Mouse (Mus musculus): ENCODE measurements at regions not wholly inside any gene's neighbourhood (a gene's known extent, or its start where the extent isn't known, plus 50 kb on each side); places are given as distances from the start of the nearest gene placed in this dataset.

GRCm38 (mm10) chr16:12924668-12925067, 184.8 kb upstream of the Ercc4 start:
- H3K4me1 ChIP-seq (ENCODE audit: control insufficient read depth, insufficient read depth, insufficient read length): no peaks in the 10 kb centered on the region
- no peak for DNase-seq (ENCODE audit: low read depth in 1 of 2, low spot score in 2 of 2)
- no peak overlapping the region for H3K4me3 ChIP-seq (ENCODE audit: extremely low read depth, insufficient read depth, insufficient read length)
- WGBS: 88% methylated on average over 6 of the region's 6 CpGs
- no peak overlapping the region for H3K27ac ChIP-seq (ENCODE audit: insufficient read depth, low read length)
- no peaks in the 10 kb centered on the region for H3K36me3 ChIP-seq (ENCODE audit: control insufficient read depth, insufficient read depth, low read length)
- TF ChIP-seq CTCF (IDR thresholded peaks at IDR 0.05; ENCODE audit: extremely low read depth, insufficient read depth, insufficient read length, insufficient replicate concordance) (no peak), POLR2A (IDR thresholded peaks at IDR 0.05; ENCODE audit: low read depth, low read length) (no peak)
- no peaks in the 10 kb centered on the region for H3K27me3 ChIP-seq (ENCODE audit: control insufficient read depth, insufficient read depth, low read length)

DNA sequence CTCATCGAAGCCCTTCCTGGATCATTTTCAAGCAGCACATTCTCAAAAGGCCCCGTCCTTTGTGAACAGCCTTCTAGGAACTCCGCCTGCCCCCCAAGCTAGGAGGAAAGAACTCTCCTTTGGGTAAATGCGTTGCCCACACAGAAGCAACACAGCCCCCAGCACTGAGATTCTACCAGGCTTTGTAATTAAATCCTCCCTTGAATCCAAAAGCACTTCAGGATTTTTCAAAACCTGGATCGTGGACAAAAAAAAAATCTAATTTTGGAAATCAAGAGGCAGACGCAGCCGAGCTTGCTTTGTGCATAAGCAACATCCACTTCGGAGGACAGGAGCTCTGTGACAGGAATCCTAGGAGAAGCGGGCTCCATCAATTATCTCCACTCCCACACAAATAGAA, 183.6 kb upstream of the Ercc4 start:
- DNase-seq (ENCODE audit: low read depth in 1 of 2, low spot score in 2 of 2): no peak
- 89% methylated on average over 9 of the region's 9 CpGs for WGBS
- Histone ChIP-seq H3K4me3 (ENCODE audit: extremely low read depth, insufficient read depth, insufficient read length) (no peak overlapping the region), H3K36me3 (ENCODE audit: control insufficient read depth, insufficient read depth, low read length) (no peaks in the 10 kb centered on the region), H3K4me1 (ENCODE audit: control insufficient read depth, insufficient read depth, insufficient read length) (no peaks in the 10 kb centered on the region), H3K27ac (ENCODE audit: insufficient read depth, low read length) (no peak overlapping the region), H3K27me3 (ENCODE audit: control insufficient read depth, insufficient read depth, low read length) (no peaks in the 10 kb centered on the region)
- TF ChIP-seq CTCF (IDR thresholded peaks at IDR 0.05; ENCODE audit: extremely low read depth, insufficient read depth, insufficient read length, insufficient replicate concordance) (no peak), POLR2A (IDR thresholded peaks at IDR 0.05; ENCODE audit: low read depth, low read length) (no peak)

DNA sequence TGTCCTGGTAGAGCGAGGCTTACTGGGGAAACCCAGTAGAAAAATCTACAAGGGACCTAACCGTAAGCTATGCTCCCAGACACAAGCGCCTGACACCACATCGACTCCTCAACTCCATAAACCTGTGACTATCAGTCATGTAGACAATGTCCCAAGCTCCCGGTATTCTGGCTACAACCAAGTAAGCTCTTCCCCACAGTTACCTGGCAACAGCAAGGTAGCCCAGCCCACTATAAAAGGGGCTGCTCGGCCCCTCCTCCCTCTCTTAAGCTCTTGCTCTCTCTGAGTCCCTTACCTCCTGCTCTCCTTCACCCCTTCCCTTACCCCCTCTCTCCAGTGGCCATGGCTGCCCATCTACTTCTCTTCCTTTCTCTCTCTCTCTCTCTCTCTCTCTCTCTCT, 178.4 kb upstream of the Ercc4 start:
- no peak for DNase-seq (ENCODE audit: low read depth in 1 of 2, low spot score in 2 of 2)
- Histone ChIP-seq H3K36me3 (ENCODE audit: control insufficient read depth, insufficient read depth, low read length) (no peaks in the 10 kb centered on the region), H3K27me3 (ENCODE audit: control insufficient read depth, insufficient read depth, low read length) (no peaks in the 10 kb centered on the region), H3K4me1 (ENCODE audit: control insufficient read depth, insufficient read depth, insufficient read length) (no peaks in the 10 kb centered on the region), H3K27ac (ENCODE audit: insufficient read depth, low read length) (no peak overlapping the region), H3K4me3 (ENCODE audit: extremely low read depth, insufficient read depth, insufficient read length) (no peak overlapping the region)
- WGBS: 92% methylated on average over 6 of the region's 6 CpGs
- TF ChIP-seq POLR2A (IDR thresholded peaks at IDR 0.05; ENCODE audit: low read depth, low read length): no peak
- TF ChIP-seq CTCF (IDR thresholded peaks at IDR 0.05; ENCODE audit: extremely low read depth, insufficient read depth, insufficient read length, insufficient replicate concordance): no peak

- DNase-seq (ENCODE audit: low read depth in 1 of 2, low spot score in 2 of 2): no peak
- Histone ChIP-seq H3K4me3 (ENCODE audit: extremely low read depth, insufficient read depth, insufficient read length) (no peak overlapping the region), H3K27ac (ENCODE audit: insufficient read depth, low read length) (no peak overlapping the region), H3K4me1 (ENCODE audit: control insufficient read depth, insufficient read depth, insufficient read length) (no peaks in the 10 kb centered on the region), H3K27me3 (ENCODE audit: control insufficient read depth, insufficient read depth, low read length) (no peaks in the 10 kb centered on the region), H3K36me3 (ENCODE audit: control insufficient read depth, insufficient read depth, low read length) (no peaks in the 10 kb centered on the region)
- TF ChIP-seq CTCF (IDR thresholded peaks at IDR 0.05; ENCODE audit: extremely low read depth, insufficient read depth, insufficient read length, insufficient replicate concordance): no peak
- no peak for TF ChIP-seq POLR2A (IDR thresholded peaks at IDR 0.05; ENCODE audit: low read depth, low read length)
- WGBS: 93% methylated on average over 3 of the region's 3 CpGs
These were observed 176.5 kb upstream of the Ercc4 start for GRCm38 (mm10) chr16:12932959-12933358.

- DNase-seq (ENCODE audit: low read depth in 1 of 2, low spot score in 2 of 2): no peak
- TF ChIP-seq CTCF (IDR thresholded peaks at IDR 0.05; ENCODE audit: extremely low read depth, insufficient read depth, insufficient read length, insufficient replicate concordance) (no peak), POLR2A (IDR thresholded peaks at IDR 0.05; ENCODE audit: low read depth, low read length) (no peak)
- Histone ChIP-seq H3K27me3 (ENCODE audit: control insufficient read depth, insufficient read depth, low read length) (no peaks in the 10 kb centered on the region), H3K4me3 (ENCODE audit: extremely low read depth, insufficient read depth, insufficient read length) (no peak overlapping the region), H3K27ac (ENCODE audit: insufficient read depth, low read length) (no peak overlapping the region), H3K4me1 (ENCODE audit: control insufficient read depth, insufficient read depth, insufficient read length) (no peaks in the 10 kb centered on the region), H3K36me3 (ENCODE audit: control insufficient read depth, insufficient read depth, low read length) (no peaks in the 10 kb centered on the region)
- WGBS: 23% methylated on average over 7 of the region's 7 CpGs
These were observed 174.9 kb upstream of the Ercc4 start for GRCm38 (mm10) chr16:12934586-12934985.

DNA sequence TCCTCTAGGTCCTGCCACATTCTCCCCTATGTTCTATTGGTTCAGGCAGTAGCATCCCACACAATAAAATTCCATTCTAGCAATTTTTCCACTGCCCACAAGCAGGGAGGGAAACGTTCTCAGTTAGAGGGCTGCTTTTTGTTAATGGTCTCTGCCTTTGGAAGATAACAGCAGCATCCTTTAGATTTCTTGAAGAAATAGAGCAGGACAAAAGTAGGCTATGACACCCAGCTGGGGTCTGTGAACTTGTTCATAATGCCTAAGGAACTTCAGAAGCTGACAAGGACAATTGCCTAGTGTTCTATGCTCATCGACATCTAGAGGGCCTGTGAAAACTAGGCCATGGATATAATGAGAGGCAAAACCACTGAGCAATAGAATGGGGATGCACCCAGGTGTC, 174.2 kb upstream of the Ercc4 start:
- H3K4me1 ChIP-seq (ENCODE audit: control insufficient read depth, insufficient read depth, insufficient read length): no peaks in the 10 kb centered on the region
- 77% methylated on average over 2 of the region's 2 CpGs for WGBS
- H3K27ac ChIP-seq (ENCODE audit: insufficient read depth, low read length): no peak overlapping the region
- no peaks in the 10 kb centered on the region for H3K27me3 ChIP-seq (ENCODE audit: control insufficient read depth, insufficient read depth, low read length)
- no peak for DNase-seq (ENCODE audit: low read depth in 1 of 2, low spot score in 2 of 2)
- H3K36me3 ChIP-seq (ENCODE audit: control insufficient read depth, insufficient read depth, low read length): no peaks in the 10 kb centered on the region
- TF ChIP-seq CTCF (IDR thresholded peaks at IDR 0.05; ENCODE audit: extremely low read depth, insufficient read depth, insufficient read length, insufficient replicate concordance) (no peak), POLR2A (IDR thresholded peaks at IDR 0.05; ENCODE audit: low read depth, low read length) (no peak)
- H3K4me3 ChIP-seq (ENCODE audit: extremely low read depth, insufficient read depth, insufficient read length): no peak overlapping the region

DNA sequence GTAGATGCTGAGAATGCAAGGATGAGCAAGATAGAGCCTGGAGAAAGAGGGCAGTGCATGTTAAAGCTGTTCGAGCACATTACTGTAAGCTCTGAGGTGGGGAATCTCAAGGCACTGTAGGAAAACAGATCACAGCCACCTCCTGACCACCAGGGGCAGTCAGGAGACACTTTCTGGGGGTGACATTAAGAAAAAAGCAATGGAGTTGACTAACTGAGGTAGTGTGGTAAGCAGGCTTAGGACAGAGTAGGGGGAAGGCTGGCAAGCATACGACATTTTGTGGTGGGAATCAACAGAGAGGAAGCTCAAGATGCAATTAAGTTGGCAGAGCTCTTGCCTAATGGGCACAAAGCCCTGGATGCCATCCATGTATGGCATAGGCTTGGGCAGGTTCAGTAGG, 172.9 kb upstream of the Ercc4 start:
- DNase-seq (ENCODE audit: low read depth in 1 of 2, low spot score in 2 of 2): no peak
- no peaks in the 10 kb centered on the region for H3K4me1 ChIP-seq (ENCODE audit: control insufficient read depth, insufficient read depth, insufficient read length)
- no peak overlapping the region for H3K27ac ChIP-seq (ENCODE audit: insufficient read depth, low read length)
- no peaks in the 10 kb centered on the region for H3K36me3 ChIP-seq (ENCODE audit: control insufficient read depth, insufficient read depth, low read length)
- TF ChIP-seq POLR2A (IDR thresholded peaks at IDR 0.05; ENCODE audit: low read depth, low read length) (no peak), CTCF (IDR thresholded peaks at IDR 0.05; ENCODE audit: extremely low read depth, insufficient read depth, insufficient read length, insufficient replicate concordance) (no peak)
- WGBS: 73% methylated on average over 2 of the region's 2 CpGs
- H3K4me3 ChIP-seq (ENCODE audit: extremely low read depth, insufficient read depth, insufficient read length): no peak overlapping the region
- H3K27me3 ChIP-seq (ENCODE audit: control insufficient read depth, insufficient read depth, low read length): no peaks in the 10 kb centered on the region
